Mouse (Mus musculus): Measurements from ENCODE around the gene Oxct1. TPM values are rescaled to one million over a fixed set of nuclear protein-coding genes. Genes with fewer than 3 reads are reported as not detected.

Oxct1 gene
- polyA plus RNA-seq, 1 experiment from 2014 or later: 212 TPM

- peak within 1 kb of the TSS; percentile 86 for H3K4me3 ChIP-seq (ENCODE audit: low read length)
- H3K27me3 ChIP-seq (replicated peaks; ENCODE audit: control insufficient read depth, insufficient read depth, low read length): no peaks in the 10 kb centered on the region
- H3K4me2 ChIP-seq (ENCODE audit: low read depth, low read length): peak within 1 kb of the TSS; percentile 75
- H3K4me1 ChIP-seq (ENCODE audit: control insufficient read depth, insufficient read depth, low read length): no peaks in the 10 kb centered on the region
- WGBS: under 1% methylated on average over 61 of the region's 61 CpGs
- 0 out of 2 replicates have a peak, but pooled peaks cover 5% of the 10 kb centered on the region for H3K36me3 ChIP-seq (ENCODE audit: control insufficient read depth, insufficient read depth, low read length)
- H3K9me3 ChIP-seq (ENCODE audit: control insufficient read depth, low read length): no peaks in the 10 kb centered on the region
- ATAC-seq: peak; percentile 99
- peak within 1 kb of the TSS; percentile 96 for H3K27ac ChIP-seq (ENCODE audit: low read length)
- H3K9ac ChIP-seq (ENCODE audit: low read depth, low read length): peak within 1 kb of the TSS; percentile 90
Measured at GRCm38 (mm10) chr15:3995448-3996266, 30.5 kb upstream of the Oxct1 start, which contains the start of gene AW549877. TSS of gene AW549877 (minus strand) at chr15:3995744.

DNA sequence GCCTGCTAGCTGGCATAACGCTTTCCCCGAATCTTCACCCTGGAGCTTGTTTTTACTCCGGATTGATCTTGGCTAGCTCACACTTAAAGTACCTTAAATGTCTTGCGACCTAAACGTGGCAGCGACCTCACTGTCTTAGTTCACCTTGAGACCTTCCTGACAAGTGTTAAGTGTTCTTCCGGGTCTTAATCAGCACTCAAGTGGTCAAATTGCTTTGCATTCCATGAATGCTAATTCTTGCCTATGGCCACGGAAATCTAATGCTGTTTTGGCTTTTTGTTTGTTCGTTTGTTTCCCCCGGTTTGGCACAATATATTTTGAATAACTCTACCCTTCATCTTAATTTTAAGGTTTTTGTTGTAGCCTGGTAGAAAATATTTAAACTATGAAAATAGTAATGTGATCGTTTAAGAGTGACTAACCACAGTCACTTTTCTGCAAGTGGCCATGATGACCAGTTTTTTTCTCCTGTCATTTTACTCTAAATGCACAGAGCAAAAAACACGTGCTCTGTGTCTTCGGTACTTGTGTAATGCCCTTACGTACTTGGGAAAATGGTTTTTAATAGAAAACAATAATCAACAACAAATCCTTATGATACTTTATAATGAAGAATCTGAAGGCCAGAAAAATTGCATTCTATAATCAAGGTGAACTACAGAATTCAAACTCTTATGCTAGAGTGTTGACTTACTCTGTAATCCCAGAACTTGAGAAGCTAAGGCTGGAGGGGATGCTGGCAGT lies 29.7 kb upstream of the Oxct1 start:
- Histone ChIP-seq H3K9ac (ENCODE audit: low read depth, low read length) (peak overlapping the region; percentile 70), H3K27ac (ENCODE audit: low read length) (peak overlapping the region; percentile 91), H3K36me3 (ENCODE audit: control insufficient read depth, insufficient read depth, low read length) (0 out of 2 replicates have a peak, but pooled peaks cover 3% of the 10 kb centered on the region), H3K4me2 (ENCODE audit: low read depth, low read length) (peak overlapping the region; percentile 75), H3K4me3 (ENCODE audit: low read length) (peak overlapping the region; percentile 56), H3K9me3 (ENCODE audit: control insufficient read depth, low read length) (no peaks in the 10 kb centered on the region), H3K27me3 (replicated peaks; ENCODE audit: control insufficient read depth, insufficient read depth, low read length) (no peaks in the 10 kb centered on the region), H3K4me1 (ENCODE audit: control insufficient read depth, insufficient read depth, low read length) (no peaks in the 10 kb centered on the region)
- ATAC-seq: peak; percentile 32
- WGBS: 18% methylated on average over 14 of the region's 14 CpGs

DNA sequence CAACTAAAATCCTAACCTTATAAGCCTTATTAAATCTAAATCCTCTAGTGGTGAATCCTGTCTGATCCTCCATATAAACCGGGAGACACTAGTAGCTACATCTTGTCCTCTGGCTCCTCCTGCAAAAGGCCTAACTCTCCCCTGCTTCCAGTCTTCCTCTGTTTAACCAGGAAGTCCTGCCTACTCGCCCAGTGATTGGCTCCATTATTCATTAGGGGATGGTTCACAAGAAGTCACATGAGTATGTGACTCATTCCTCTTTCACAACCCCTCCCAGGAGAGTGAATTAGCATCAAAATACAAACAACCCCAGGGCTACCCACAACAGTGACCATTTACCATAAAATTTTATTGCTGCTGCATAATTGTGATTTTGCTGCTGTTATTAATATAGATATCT lies 27.0 kb upstream of the Oxct1 start:
- WGBS: 64% methylated on average over 2 of the region's 2 CpGs
- Histone ChIP-seq H3K4me3 (ENCODE audit: low read length) (no peak overlapping the region), H3K4me2 (ENCODE audit: low read depth, low read length) (no peak overlapping the region), H3K9ac (ENCODE audit: low read depth, low read length) (no peak overlapping the region), H3K36me3 (ENCODE audit: control insufficient read depth, insufficient read depth, low read length) (no peaks in the 10 kb centered on the region), H3K27me3 (replicated peaks; ENCODE audit: control insufficient read depth, insufficient read depth, low read length) (no peaks in the 10 kb centered on the region), H3K9me3 (ENCODE audit: control insufficient read depth, low read length) (no peaks in the 10 kb centered on the region), H3K4me1 (ENCODE audit: control insufficient read depth, insufficient read depth, low read length) (no peaks in the 10 kb centered on the region), H3K27ac (ENCODE audit: low read length) (no peak overlapping the region)
- no peak for ATAC-seq

DNA sequence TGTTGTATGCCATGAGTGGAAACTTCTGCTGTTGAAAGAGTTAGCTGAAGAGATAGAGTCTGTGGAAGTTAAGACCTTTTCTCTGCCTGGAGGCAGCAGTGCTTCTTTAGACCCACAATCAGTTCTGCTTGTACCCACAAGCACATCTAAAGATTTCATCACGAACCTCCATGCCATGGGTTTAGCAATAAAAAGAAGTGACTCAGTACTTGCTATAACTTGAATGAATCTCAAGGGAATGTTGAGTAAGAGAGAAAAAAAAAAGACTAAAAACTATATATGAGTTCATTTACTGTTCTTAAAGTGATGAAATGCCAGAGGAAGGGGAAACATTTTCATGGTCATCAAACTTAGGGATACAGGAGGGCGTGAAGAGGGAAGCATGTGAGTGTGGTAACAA lies 25.6 kb upstream of the Oxct1 start:
- H3K9me3 ChIP-seq (ENCODE audit: control insufficient read depth, low read length): no peaks in the 10 kb centered on the region
- 84% methylated on average over 2 of the region's 2 CpGs for WGBS
- no peak overlapping the region for H3K9ac ChIP-seq (ENCODE audit: low read depth, low read length)

DNA sequence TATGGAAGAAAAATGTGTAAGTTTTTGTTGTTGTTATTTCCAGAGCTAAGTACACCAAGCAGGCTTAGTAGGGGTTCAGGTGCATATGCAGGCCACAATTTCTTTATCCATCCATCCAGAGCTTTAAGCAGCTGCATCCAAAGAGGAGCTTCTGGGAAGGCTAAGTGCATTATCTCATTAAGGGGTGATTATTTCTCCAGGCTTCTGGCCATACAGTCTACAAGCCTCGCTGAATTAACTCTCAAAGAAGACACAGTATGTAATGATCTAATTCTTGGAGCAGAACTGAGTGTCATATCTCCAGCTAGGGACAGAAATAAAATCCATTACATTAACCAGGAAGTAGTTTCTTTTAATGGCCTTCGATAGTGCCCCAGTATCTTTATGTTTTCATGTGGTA lies 12.3 kb upstream of the Oxct1 start:
- WGBS: 83% methylated on average over 2 of the region's 2 CpGs
- no peak overlapping the region for H3K27ac ChIP-seq (ENCODE audit: low read length)
- H3K9ac ChIP-seq (ENCODE audit: low read depth, low read length): no peak overlapping the region
- no peak for ATAC-seq
- H3K27me3 ChIP-seq (replicated peaks; ENCODE audit: control insufficient read depth, insufficient read depth, low read length): no peaks in the 10 kb centered on the region
- no peak overlapping the region for H3K4me2 ChIP-seq (ENCODE audit: low read depth, low read length)
- H3K9me3 ChIP-seq (ENCODE audit: control insufficient read depth, low read length): no peaks in the 10 kb centered on the region; the same call in 1 of the 2 replicates
- no peaks in the 10 kb centered on the region for H3K36me3 ChIP-seq (ENCODE audit: control insufficient read depth, insufficient read depth, low read length)
- no peak overlapping the region for H3K4me3 ChIP-seq (ENCODE audit: low read length)
- no peaks in the 10 kb centered on the region for H3K4me1 ChIP-seq (ENCODE audit: control insufficient read depth, insufficient read depth, low read length)

More for the DNA sequence above, 25.6 kb upstream of the Oxct1 start:
- Histone ChIP-seq H3K27me3 (replicated peaks; ENCODE audit: control insufficient read depth, insufficient read depth, low read length) (no peaks in the 10 kb centered on the region), H3K27ac (ENCODE audit: low read length) (no peak overlapping the region), H3K4me2 (ENCODE audit: low read depth, low read length) (no peak overlapping the region), H3K36me3 (ENCODE audit: control insufficient read depth, insufficient read depth, low read length) (no peaks in the 10 kb centered on the region), H3K4me1 (ENCODE audit: control insufficient read depth, insufficient read depth, low read length) (no peaks in the 10 kb centered on the region), H3K4me3 (ENCODE audit: low read length) (no peak overlapping the region)
- ATAC-seq: no peak

DNA sequence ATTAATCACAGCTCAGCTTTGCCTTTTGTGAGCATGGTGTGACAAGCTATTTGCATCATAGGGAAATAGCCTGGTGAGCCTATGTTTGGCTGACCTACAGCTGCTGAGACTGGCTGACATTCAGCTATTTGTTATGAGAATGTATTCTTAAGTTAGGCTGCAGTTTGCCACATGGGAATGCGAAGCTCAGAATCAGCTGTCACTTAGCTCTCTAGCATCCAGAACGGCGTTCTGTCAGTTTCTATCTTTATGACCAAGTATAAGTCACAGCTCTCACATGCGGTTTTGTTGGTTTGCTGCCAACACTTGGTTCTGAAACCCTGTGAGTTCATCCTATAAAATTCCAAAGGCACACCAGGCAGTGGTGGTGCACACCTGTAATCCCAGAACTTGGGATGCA lies 5.5 kb upstream of the Oxct1 start:
- Histone ChIP-seq H3K4me3 (ENCODE audit: low read length) (no peak overlapping the region), H3K27ac (ENCODE audit: low read length) (no peak overlapping the region), H3K4me2 (ENCODE audit: low read depth, low read length) (no peak overlapping the region), H3K4me1 (ENCODE audit: control insufficient read depth, insufficient read depth, low read length) (peaks cover 2% of the 10 kb centered on the region), H3K27me3 (replicated peaks; ENCODE audit: control insufficient read depth, insufficient read depth, low read length) (no peaks in the 10 kb centered on the region), H3K9me3 (ENCODE audit: control insufficient read depth, low read length) (no peaks in the 10 kb centered on the region; the same call in 1 of the 2 replicates), H3K36me3 (ENCODE audit: control insufficient read depth, insufficient read depth, low read length) (no peaks in the 10 kb centered on the region), H3K9ac (ENCODE audit: low read depth, low read length) (no peak overlapping the region)
- no peak for ATAC-seq
- 56% methylated on average over 4 of the region's 4 CpGs for WGBS

GRCm38 (mm10) chr15:4023747-4024146 lies 2.4 kb upstream of the Oxct1 start:
- Histone ChIP-seq H3K4me1 (ENCODE audit: control insufficient read depth, insufficient read depth, low read length) (peaks cover 12% of the 10 kb centered on the region), H3K9ac (ENCODE audit: low read depth, low read length) (no peak overlapping the region), H3K27ac (ENCODE audit: low read length) (no peak overlapping the region), H3K36me3 (ENCODE audit: control insufficient read depth, insufficient read depth, low read length) (no peaks in the 10 kb centered on the region), H3K4me3 (ENCODE audit: low read length) (no peak overlapping the region), H3K27me3 (replicated peaks; ENCODE audit: control insufficient read depth, insufficient read depth, low read length) (no peaks in the 10 kb centered on the region), H3K4me2 (ENCODE audit: low read depth, low read length) (no peak overlapping the region), H3K9me3 (ENCODE audit: control insufficient read depth, low read length) (no peaks in the 10 kb centered on the region)
- 72% methylated on average over 2 of the region's 2 CpGs for WGBS
- no peak for ATAC-seq

DNA sequence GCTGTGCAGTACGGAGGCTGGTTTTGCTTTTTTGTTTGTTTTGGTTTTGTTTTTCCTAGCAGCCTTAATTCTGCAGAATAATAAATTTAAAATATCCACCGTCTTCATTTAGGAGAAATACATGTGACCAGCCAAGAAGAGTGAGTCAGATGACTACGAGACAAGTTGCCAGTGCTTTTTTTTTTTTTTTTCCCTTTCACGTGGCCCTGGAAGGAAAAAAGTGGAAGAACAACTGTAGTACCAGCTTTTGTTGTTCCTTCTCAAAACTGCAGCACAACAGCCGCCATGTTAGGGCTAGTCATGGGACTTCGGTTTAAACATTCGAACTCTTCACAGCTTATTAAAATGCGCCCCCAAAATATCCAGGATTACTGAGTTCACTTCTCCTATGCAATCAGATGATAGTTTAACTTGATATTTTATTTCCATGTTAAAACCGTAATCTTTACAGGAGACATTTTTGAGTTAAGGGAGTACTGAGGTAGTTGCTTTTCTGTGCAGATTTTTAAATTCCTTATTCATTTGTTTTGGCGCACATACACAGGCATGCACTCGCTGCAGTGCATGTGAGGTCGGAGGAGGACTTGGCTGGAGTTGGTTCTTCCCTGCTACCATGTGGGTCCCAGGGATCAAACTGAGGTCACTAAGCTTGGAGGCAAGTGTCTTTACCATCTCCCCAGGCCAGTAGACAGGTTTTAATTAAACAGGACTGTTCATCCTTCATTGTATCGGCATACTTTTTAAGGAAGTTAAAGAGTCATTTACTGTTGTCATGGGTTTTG lies 1.3 kb upstream of the Oxct1 start:
- H3K4me2 ChIP-seq (ENCODE audit: low read depth, low read length): no peak overlapping the region
- H3K9ac ChIP-seq (ENCODE audit: low read depth, low read length): no peak overlapping the region
- ATAC-seq: no peak
- no peak overlapping the region for H3K27ac ChIP-seq (ENCODE audit: low read length)
- H3K4me3 ChIP-seq (ENCODE audit: low read length): no peak overlapping the region
- WGBS: 86% methylated on average over 13 of the region's 13 CpGs
- no peaks in the 10 kb centered on the region for H3K9me3 ChIP-seq (ENCODE audit: control insufficient read depth, low read length)
- no peaks in the 10 kb centered on the region for H3K36me3 ChIP-seq (ENCODE audit: control insufficient read depth, insufficient read depth, low read length)
- no peaks in the 10 kb centered on the region for H3K27me3 ChIP-seq (replicated peaks; ENCODE audit: control insufficient read depth, insufficient read depth, low read length)
- H3K4me1 ChIP-seq (ENCODE audit: control insufficient read depth, insufficient read depth, low read length): peaks cover 12% of the 10 kb centered on the region

- Histone ChIP-seq H3K4me1 (ENCODE audit: control insufficient read depth, insufficient read depth, low read length) (peaks cover 12% of the 10 kb centered on the region), H3K4me3 (ENCODE audit: low read length) (peak overlapping the region; percentile 92; the same call in 1 of the 2 replicates), H3K27me3 (replicated peaks; ENCODE audit: control insufficient read depth, insufficient read depth, low read length) (no peaks in the 10 kb centered on the region), H3K4me2 (ENCODE audit: low read depth, low read length) (peak overlapping the region; percentile 82), H3K9ac (ENCODE audit: low read depth, low read length) (no peak overlapping the region; the same call in 1 of the 2 replicates), H3K36me3 (ENCODE audit: control insufficient read depth, insufficient read depth, low read length) (no peaks in the 10 kb centered on the region), H3K27ac (ENCODE audit: low read length) (no peak overlapping the region), H3K9me3 (ENCODE audit: control insufficient read depth, low read length) (no peaks in the 10 kb centered on the region)
- no peak for ATAC-seq
- WGBS: 69% methylated on average over 11 of the region's 11 CpGs
Measured at GRCm38 (mm10) chr15:4025508-4025904, 677 bp upstream of the Oxct1 start.

Measured in intestine, embryonic 16.5 days (tissue).